Mouse (Mus musculus): ENCODE measurements around the gene Ldb1.
"Not testable (repeated sequence)": the region's sequence is repeated elsewhere in the genome, so short reads cannot be mapped to it uniquely, and the experiment has no call there.

Gene Ldb1

GRCm38 (mm10) chr19:46026567-46026966 lies 18.4 kb downstream of the Ldb1 start:
- DNase-seq = no peak

- no peak for DNase-seq
Observed at GRCm38 (mm10) chr19:46024959-46025358, 20.1 kb downstream of the Ldb1 start.

GRCm38 (mm10) chr19:46016023-46016422 lies 29.0 kb downstream of the Ldb1 start:
- DNase-seq = no peak

GRCm38 (mm10) chr19:46014572-46015178 lies 30.3 kb downstream of the Ldb1 start:
- DNase-seq = peak; percentile 94

GRCm38 (mm10) chr19:46005680-46006079 lies 39.3 kb downstream of the Ldb1 start:
- DNase-seq = no peak

GRCm38 (mm10) chr19:46004814-46005466 lies 40.1 kb downstream of the Ldb1 start:
- no peak for DNase-seq

GRCm38 (mm10) chr19:46003371-46004226 lies 41.4 kb downstream of the Ldb1 start, which contains the start of gene Hps6:
Gene Hps6 (plus strand): TSS chr19:46003508.
- peak; percentile 93 for DNase-seq

- DNase-seq = no peak
Observed at GRCm38 (mm10) chr19:46002279-46002678, 42.7 kb downstream of the Ldb1 start.

- no peak for DNase-seq
Observed at GRCm38 (mm10) chr19:45999378-45999777, 45.6 kb downstream of the Ldb1 start.

GRCm38 (mm10) chr19:45998694-45999217 lies 46.3 kb downstream of the Ldb1 start:
- no peak for DNase-seq

- peak; percentile 96 for DNase-seq
Observed at GRCm38 (mm10) chr19:45997785-45998693, 47.0 kb downstream of the Ldb1 start, which contains the start of gene Armh3. Gene Armh3 (minus strand): TSS chr19:45998488.

GRCm38 (mm10) chr19:45997365-45997764 lies 47.6 kb downstream of the Ldb1 start:
- no peak for DNase-seq

GRCm38 (mm10) chr19:45993981-45994737 lies 50.9 kb downstream of the Ldb1 start:
- DNase-seq = no peak

GRCm38 (mm10) chr19:45993441-45993840 lies 51.6 kb downstream of the Ldb1 start:
- not testable (repeated sequence) for DNase-seq

- no peak for DNase-seq
Observed at GRCm38 (mm10) chr19:45991171-45991570, 53.8 kb downstream of the Ldb1 start.

- DNase-seq = no peak
Observed at GRCm38 (mm10) chr19:45988238-45988637, 56.8 kb downstream of the Ldb1 start.

- DNase-seq = no peak
Observed at GRCm38 (mm10) chr19:45984379-45984778, 60.6 kb downstream of the Ldb1 start.

Measured in lung, postnatal 10 days (tissue).